Mouse (Mus musculus): ENCODE measurements around the gene Npas1.

GRCm38 (mm10) chr7:16499671-16500104 is 22.2 kb upstream of the Npas1 start:
- TF ChIP-seq CTCF (IDR thresholded peaks at IDR 0.05; ENCODE audit: control insufficient read depth, insufficient read depth, low read length) (no peak), POLR2A (IDR thresholded peaks at IDR 0.05; ENCODE audit: borderline replicate concordance, control insufficient read depth, low read depth, low read length) (no peak)
